Mouse (Mus musculus): ENCODE data around the gene Arl1. TPM values are rescaled to one million over a fixed set of nuclear protein-coding genes. Genes with fewer than 3 reads are reported as not detected.

Gene Arl1
- total RNA-seq, 1 experiment = 63.8 TPM

DNA sequence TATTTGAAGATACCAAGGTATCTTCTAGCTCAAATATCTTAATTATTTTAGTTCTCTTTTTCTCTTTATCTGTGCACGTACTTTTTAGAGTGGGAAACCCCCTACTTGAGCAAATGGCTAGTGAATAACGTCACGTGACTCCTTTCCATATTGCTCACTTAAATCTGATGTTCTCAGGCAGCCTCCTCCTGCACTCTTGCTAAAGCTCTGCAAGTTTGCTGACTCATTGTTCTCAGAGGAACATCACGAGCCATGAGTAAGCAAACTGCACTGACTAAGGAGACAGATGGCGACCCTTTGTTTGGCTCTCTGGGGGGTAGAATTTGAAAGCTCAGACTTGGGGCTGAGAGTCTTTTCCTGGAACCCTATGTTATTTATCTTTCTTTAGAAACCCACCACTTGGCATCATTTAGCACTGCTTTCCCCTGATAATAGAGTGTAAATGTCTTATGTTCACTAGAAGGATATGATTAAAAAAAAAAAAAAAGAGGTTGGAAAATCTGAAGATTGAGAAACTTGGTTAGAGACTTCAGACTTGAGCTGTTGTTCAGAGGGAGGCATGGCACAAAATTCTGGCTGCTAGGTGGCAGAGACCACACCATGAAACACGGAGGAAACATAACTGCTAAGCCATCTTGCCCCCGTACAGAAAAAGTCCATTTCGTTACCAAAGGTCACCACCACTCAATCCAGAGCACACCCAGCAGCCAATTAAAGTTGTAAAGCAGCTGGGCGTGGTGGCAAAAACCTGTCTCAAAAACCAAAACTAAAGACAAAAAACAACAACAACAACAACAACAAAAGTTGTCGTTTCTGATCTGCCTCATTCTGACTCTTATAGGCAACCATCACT is 21.8 kb upstream of the Arl1 start:
- no peak overlapping the region for H3K9ac ChIP-seq (ENCODE audit: insufficient read depth, low read depth, low read length, poor library complexity, severe bottlenecking)
- H3K36me3 ChIP-seq (ENCODE audit: control insufficient read depth, insufficient read depth, low read length, poor library complexity, severe bottlenecking) = no peaks in the 10 kb centered on the region
- H3K9me3 ChIP-seq (ENCODE audit: control insufficient read depth, insufficient read depth, low read depth, low read length) = no peaks in the 10 kb centered on the region
- peaks cover 3 to 21% of the 10 kb centered on the region in 2 experiments; a peak in 3 of 4 replicates for H3K4me1 ChIP-seq (ENCODE audit: control insufficient read depth in 2 of 2, insufficient read depth in 2 of 2, low read length in 2 of 2, poor library complexity in 1 of 2)
- H3K27ac ChIP-seq (ENCODE audit: insufficient read depth, low read depth, low read length, poor library complexity, severe bottlenecking) = peak overlapping the region; percentile 83
- no peak overlapping the region for H3K4me3 ChIP-seq (ENCODE audit: insufficient read depth in 1 of 2, low read depth in 1 of 2, low read length in 2 of 2, poor library complexity in 1 of 2, severe bottlenecking in 1 of 2)
- in situ Hi-C loops (cut with MboI; ENCODE audit: low sequenced_read_pairs in 2 of 2, unreplicated experiment in 2 of 2) = no loop called here
- TF ChIP-seq HCFC1 (IDR thresholded peaks at IDR 0.05; ENCODE audit: borderline replicate concordance, insufficient read depth, low read length) (no peak), CHD2 (IDR thresholded peaks at IDR 0.05; ENCODE audit: low read depth, low read length) (peak; percentile 60), ZC3H11A (IDR thresholded peaks at IDR 0.05; ENCODE audit: borderline replicate concordance, low read depth, low read length) (no peak), MAFK (IDR thresholded peaks at IDR 0.05; ENCODE audit: insufficient read depth, low read depth, low read length) (peak; percentile 100), ZNF384 (IDR thresholded peaks at IDR 0.05; ENCODE audit: low read depth, low read length) (peak; percentile 61)
- DNase-seq (ENCODE audit: low read depth, low spot score) = peak; percentile 75

DNA sequence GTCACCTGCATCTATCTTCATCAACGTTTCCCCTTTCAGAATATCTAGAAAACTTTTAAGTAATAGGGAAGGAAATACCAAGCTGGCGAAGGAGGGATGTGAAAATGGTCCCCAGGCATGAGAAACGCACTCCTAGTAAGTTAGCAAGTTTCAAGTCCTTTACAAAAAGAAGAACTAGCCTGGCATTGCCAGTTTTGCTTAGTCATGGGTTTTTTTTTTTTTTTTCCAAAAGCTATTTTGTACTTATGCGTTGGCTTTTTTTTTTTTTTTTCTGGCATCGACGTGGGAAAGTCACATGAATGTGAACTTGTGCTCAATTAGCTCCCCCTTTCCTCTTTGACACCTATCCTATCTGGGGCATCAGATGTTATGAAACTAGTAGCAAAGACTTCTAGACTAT is 18.3 kb upstream of the Arl1 start:
- TF ChIP-seq MAFK (IDR thresholded peaks at IDR 0.05; ENCODE audit: insufficient read depth, low read depth, low read length) (peak; percentile 45; the same call in 1 of the 2 replicates), HCFC1 (IDR thresholded peaks at IDR 0.05; ENCODE audit: borderline replicate concordance, insufficient read depth, low read length) (no peak)
- in situ Hi-C loops (cut with MboI; ENCODE audit: low sequenced_read_pairs in 2 of 2, unreplicated experiment in 2 of 2) = no loop called here

DNA sequence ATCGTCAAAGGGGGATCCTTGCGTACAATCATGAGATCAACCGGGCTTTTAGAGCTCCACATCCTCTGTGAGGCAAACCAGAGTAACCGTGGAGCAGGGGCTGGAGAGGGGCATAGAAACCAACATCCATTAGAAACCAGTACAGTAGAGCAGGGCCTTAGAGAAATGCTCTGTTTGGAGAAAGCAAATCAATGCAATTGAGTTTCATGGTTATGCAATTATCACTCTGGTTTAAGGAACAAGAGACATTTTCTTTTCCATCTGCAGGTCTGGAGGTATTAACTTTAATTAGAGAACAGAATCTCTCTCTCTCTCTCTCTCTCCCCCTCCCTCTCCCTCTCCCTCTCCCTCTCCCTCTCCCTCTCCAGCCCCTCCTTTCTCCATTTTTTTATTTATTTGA is 15.9 kb upstream of the Arl1 start:
- no peak overlapping the region for H3K4me3 ChIP-seq (ENCODE audit: insufficient read depth in 1 of 2, low read depth in 1 of 2, low read length in 2 of 2, poor library complexity in 1 of 2, severe bottlenecking in 1 of 2)
- no peak for DNase-seq (ENCODE audit: low read depth, low spot score)
- in situ Hi-C loops (cut with MboI; ENCODE audit: low sequenced_read_pairs in 2 of 2, unreplicated experiment in 2 of 2) = no loop called here
- TF ChIP-seq ZNF384 (IDR thresholded peaks at IDR 0.05; ENCODE audit: low read depth, low read length) (no peak), HCFC1 (IDR thresholded peaks at IDR 0.05; ENCODE audit: borderline replicate concordance, insufficient read depth, low read length) (no peak), MAFK (IDR thresholded peaks at IDR 0.05; ENCODE audit: insufficient read depth, low read depth, low read length) (no peak), CHD2 (IDR thresholded peaks at IDR 0.05; ENCODE audit: low read depth, low read length) (no peak), ZC3H11A (IDR thresholded peaks at IDR 0.05; ENCODE audit: borderline replicate concordance, low read depth, low read length) (no peak)
- no peaks in the 10 kb centered on the region for H3K9me3 ChIP-seq (ENCODE audit: control insufficient read depth, insufficient read depth, low read depth, low read length)
- peaks cover 7 to 11% of the 10 kb centered on the region in 2 experiments; a peak in 2 of 4 replicates for H3K4me1 ChIP-seq (ENCODE audit: control insufficient read depth in 2 of 2, insufficient read depth in 2 of 2, low read length in 2 of 2, poor library complexity in 1 of 2)
- H3K36me3 ChIP-seq (ENCODE audit: control insufficient read depth, insufficient read depth, low read length, poor library complexity, severe bottlenecking) = no peaks in the 10 kb centered on the region
- H3K27ac ChIP-seq (ENCODE audit: insufficient read depth, low read depth, low read length, poor library complexity, severe bottlenecking) = no peak overlapping the region
- H3K9ac ChIP-seq (ENCODE audit: insufficient read depth, low read depth, low read length, poor library complexity, severe bottlenecking) = no peak overlapping the region

More for the DNA sequence above, 18.3 kb upstream of the Arl1 start:
- H3K36me3 ChIP-seq (ENCODE audit: control insufficient read depth, insufficient read depth, low read length, poor library complexity, severe bottlenecking) = no peaks in the 10 kb centered on the region
- no peak for DNase-seq (ENCODE audit: low read depth, low spot score)
- H3K4me1 ChIP-seq (ENCODE audit: control insufficient read depth in 2 of 2, insufficient read depth in 2 of 2, low read length in 2 of 2, poor library complexity in 1 of 2) = peaks cover 11 to 19% of the 10 kb centered on the region in 2 experiments; a peak in 3 of 4 replicates
- H3K9ac ChIP-seq (ENCODE audit: insufficient read depth, low read depth, low read length, poor library complexity, severe bottlenecking) = no peak overlapping the region
- H3K27ac ChIP-seq (ENCODE audit: insufficient read depth, low read depth, low read length, poor library complexity, severe bottlenecking) = no peak overlapping the region
- H3K4me3 ChIP-seq (ENCODE audit: insufficient read depth in 1 of 2, low read depth in 1 of 2, low read length in 2 of 2, poor library complexity in 1 of 2, severe bottlenecking in 1 of 2) = no peak overlapping the region
- no peaks in the 10 kb centered on the region for H3K9me3 ChIP-seq (ENCODE audit: control insufficient read depth, insufficient read depth, low read depth, low read length)

DNA sequence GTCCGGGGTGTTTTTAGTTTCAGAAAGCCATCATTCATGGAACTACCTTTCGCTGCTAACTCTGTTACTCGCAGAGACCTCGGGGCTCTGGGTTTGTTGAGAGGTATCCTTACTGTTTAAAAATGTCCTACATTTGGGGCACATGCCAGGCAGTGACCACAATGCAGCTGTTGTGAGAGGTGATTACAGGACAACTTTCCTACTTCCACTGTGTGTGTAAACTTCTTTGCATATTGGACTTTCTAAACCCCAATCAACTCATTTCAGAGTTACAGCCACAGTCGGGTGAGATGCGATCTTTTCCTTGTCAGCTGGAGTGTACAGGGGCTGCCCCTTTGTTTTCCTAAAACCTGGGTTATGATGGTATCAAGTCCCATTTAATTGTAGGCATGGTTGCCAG is 15.0 kb upstream of the Arl1 start:
- Histone ChIP-seq H3K27ac (ENCODE audit: insufficient read depth, low read depth, low read length, poor library complexity, severe bottlenecking) (no peak overlapping the region), H3K9ac (ENCODE audit: insufficient read depth, low read depth, low read length, poor library complexity, severe bottlenecking) (no peak overlapping the region), H3K4me3 (ENCODE audit: insufficient read depth in 1 of 2, low read depth in 1 of 2, low read length in 2 of 2, poor library complexity in 1 of 2, severe bottlenecking in 1 of 2) (no peak overlapping the region), H3K9me3 (ENCODE audit: control insufficient read depth, insufficient read depth, low read depth, low read length) (no peaks in the 10 kb centered on the region), H3K4me1 (ENCODE audit: control insufficient read depth in 2 of 2, insufficient read depth in 2 of 2, low read length in 2 of 2, poor library complexity in 1 of 2) (peaks cover 7 to 9% of the 10 kb centered on the region in 2 experiments; a peak in 2 of 4 replicates), H3K36me3 (ENCODE audit: control insufficient read depth, insufficient read depth, low read length, poor library complexity, severe bottlenecking) (no peaks in the 10 kb centered on the region)
- in situ Hi-C loops (cut with MboI; ENCODE audit: low sequenced_read_pairs in 2 of 2, unreplicated experiment in 2 of 2) = no loop called here
- no peak for DNase-seq (ENCODE audit: low read depth, low spot score)
- TF ChIP-seq ZNF384 (IDR thresholded peaks at IDR 0.05; ENCODE audit: low read depth, low read length) (no peak), ZC3H11A (IDR thresholded peaks at IDR 0.05; ENCODE audit: borderline replicate concordance, low read depth, low read length) (no peak), CHD2 (IDR thresholded peaks at IDR 0.05; ENCODE audit: low read depth, low read length) (no peak), HCFC1 (IDR thresholded peaks at IDR 0.05; ENCODE audit: borderline replicate concordance, insufficient read depth, low read length) (no peak), MAFK (IDR thresholded peaks at IDR 0.05; ENCODE audit: insufficient read depth, low read depth, low read length) (no peak)
